Mouse (Mus musculus) CD4-positive helper T cell, adult 2 months (primary cell): Measurements from ENCODE around the gene Olfr498.

ENCODE experiments used
- DNase-seq: peaks from one replicate; pipeline ENCODE4 v3.0.0-alpha.2; 2012; ENCODE audit warnings: low read depth, missing footprints, low spot score

Olfr498 gene

DNA sequence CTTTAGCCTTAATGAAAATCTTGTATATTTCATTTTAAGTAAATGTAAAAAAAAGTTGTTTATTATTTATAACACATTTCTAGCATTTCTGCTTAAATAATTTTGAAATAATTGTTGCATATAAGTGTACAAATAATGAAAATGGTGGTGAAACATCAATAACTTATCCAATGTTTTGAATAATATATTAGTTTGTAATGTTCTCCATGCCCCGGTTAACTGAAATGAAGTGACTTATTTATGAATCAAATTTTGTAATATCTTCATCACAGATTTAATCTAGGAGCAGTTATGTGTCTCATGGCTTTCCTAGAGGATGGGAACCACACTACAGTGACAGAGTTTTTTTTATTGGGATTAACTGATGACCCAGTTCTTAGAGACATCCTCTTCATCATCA lies at the start of gene Olfr498:
Olfr498 (plus strand) TSS at position 301 of the 400 bp plus-strand sequence.
- DNase-seq: no peak

DNA sequence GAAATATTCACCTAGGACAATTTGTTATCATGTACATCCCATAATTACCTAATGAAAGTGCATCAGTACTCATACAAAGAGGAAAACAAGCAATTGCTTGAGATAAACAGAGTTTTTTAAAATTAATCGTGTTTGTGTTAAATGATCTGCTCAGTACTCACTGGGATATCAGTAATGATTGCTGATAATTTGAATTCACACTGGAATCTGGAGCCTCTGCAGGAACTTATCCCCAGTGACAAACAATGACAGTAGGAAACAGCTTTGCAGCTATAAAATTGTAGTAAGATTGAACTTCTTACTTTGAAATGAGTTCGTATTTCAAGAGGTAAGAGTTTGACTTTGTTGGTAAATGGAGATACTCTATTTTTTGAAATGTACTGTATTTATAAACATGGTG lies 45.0 kb upstream of the Olfr498 start, which contains the start of gene Olfr497:
Olfr497 (plus strand) TSS at position 301 of the 400 bp plus-strand sequence.
- no peak for DNase-seq
